Mouse (Mus musculus) embryonic facial prominence, embryonic 12.5 days (tissue): Measurements from ENCODE around the gene Cspg4. TPM values are rescaled to one million over a fixed set of nuclear protein-coding genes. Genes with fewer than 3 reads are reported as not detected.

Experiments
- ATAC-seq: fragments of 200-750 bp; cut with Nextera tagmentation; 2 replicates; pipeline ENCODE4 v1.8.0; 2017; ENCODE audit not compliant: insufficient number of reproducible peaks, insufficient read depth, low FRiP score, low TSS enrichment
- H3K27ac ChIP-seq: fragments of 300-500 bp; sonication (generic); 2 replicates; pipeline ENCODE4 v1.5.1; 2016; ENCODE audit warnings: mild to moderate bottlenecking
- H3K27me3 ChIP-seq: fragments of 300-500 bp; sonication (generic); 2 replicates; pipeline ENCODE4 v1.6.1; 2016; ENCODE audit warnings: mild to moderate bottlenecking, moderate library complexity
- H3K36me3 ChIP-seq: fragments of 300-500 bp; sonication (generic); 2 replicates; pipeline ENCODE4 v1.6.1; 2016; ENCODE audit warnings: mild to moderate bottlenecking
- H3K4me1 ChIP-seq: fragments of 300-500 bp; sonication (generic); 2 replicates; pipeline ENCODE4 v1.6.1; 2016
- H3K4me2 ChIP-seq: fragments of 300-500 bp; sonication (generic); replicated peaks from 2 replicates; pipeline ENCODE4 v1.6.1; 2016; ENCODE audit warnings: mild to moderate bottlenecking, moderate library complexity
- H3K4me3 ChIP-seq: fragments of 300-500 bp; sonication (generic); 2 replicates; pipeline ENCODE4 v1.5.1; 2016; ENCODE audit warnings: mild to moderate bottlenecking
- H3K9ac ChIP-seq: fragments of 300-500 bp; sonication (generic); 2 replicates; pipeline ENCODE4 v1.6.1; 2016; ENCODE audit warnings: mild to moderate bottlenecking, moderate library complexity
- H3K9me3 ChIP-seq: fragments of 300-500 bp; sonication (generic); 2 replicates; pipeline ENCODE4 v1.6.1; 2016; ENCODE audit warnings: mild to moderate bottlenecking, moderate library complexity
- WGBS: fragments of 180-500 bp; shearing (Covaris S2); methylation state at CpG from one replicate; pipeline ENCODE4 v1.1.7; 2016; 5-methylcytosine and 5-hydroxymethylcytosine counted together
- polyA plus RNA-seq: library from polyadenylated mRNA; unstranded; fragments of >200 nt; fragmentation: Nextera tagmentation; extraction: Ambion mirVana; gene quantifications from 2 replicates; pipeline ENCODE4 v1.2.1, GENCODE M21; 2016

Gene Cspg4
- polyA plus RNA-seq, 1 experiment from 2014 or later, result 9.1 TPM

DNA sequence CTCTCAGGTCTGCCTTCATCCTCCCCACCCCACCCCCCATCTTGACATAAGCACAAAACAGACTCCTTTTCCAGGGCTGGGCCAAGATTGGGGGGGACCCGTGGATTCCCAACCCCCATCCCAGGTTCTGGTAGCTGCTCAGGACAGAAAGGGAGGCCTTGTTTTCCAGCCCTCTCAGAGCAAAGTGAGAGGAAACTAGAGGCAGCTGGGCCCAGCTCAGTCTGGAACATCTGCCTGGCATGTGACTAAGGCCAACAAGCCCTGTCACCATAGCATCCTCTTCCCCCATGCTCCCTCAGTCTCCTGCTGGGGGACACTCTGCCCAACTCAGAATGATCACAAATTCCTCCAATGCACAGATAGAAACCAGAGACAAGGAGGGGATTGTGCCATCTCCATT, 50.3 kb downstream of the Cspg4 start:
- Histone ChIP-seq H3K4me1 (no peaks in the 10 kb centered on the region), H3K9me3 (no peaks in the 10 kb centered on the region), H3K4me2 (no peak overlapping the region), H3K36me3 (peaks cover 53% of the 10 kb centered on the region), H3K9ac (no peak overlapping the region), H3K27me3 (no peaks in the 10 kb centered on the region), H3K27ac (no peak overlapping the region), H3K4me3 (no peak overlapping the region)
- ATAC-seq, result no peak
- WGBS, result 50% methylated on average over 1 of the region's 1 CpGs

DNA sequence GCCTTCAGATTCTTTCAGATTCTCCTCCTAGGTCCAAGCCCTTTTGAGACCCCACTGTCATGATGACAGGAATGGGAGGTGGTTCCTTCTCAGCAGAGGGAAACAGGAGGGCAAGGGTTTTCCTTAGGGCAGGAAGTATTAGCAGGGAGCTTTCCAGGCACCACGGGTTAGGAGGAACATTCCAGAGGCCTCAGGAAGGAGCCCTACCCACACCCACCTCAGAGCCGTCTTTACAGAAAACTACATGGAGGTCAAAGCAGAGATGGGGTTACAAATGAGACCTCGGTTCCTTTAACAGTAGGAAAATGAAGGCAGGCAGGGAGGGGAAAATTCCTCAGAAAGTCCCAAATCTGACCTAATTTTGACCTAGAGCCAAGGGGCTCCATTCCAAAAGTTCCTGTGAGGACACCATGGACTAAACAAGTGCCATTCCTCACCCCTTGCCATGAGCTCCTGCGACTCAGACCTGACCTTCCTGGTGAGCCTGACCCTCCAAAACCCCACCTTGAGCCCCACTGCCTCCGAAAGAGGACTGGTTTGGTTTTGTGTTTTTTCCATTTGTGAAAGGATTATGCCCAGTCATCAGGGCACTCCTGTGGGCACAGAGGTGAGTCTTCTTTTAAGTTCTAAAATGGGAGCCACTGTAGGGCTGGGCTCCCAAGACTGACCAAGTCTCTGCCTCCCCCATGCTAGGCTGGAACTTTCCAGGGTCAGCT, 51.0 kb downstream of the Cspg4 start:
- Histone ChIP-seq H3K4me1 (no peaks in the 10 kb centered on the region), H3K9me3 (no peaks in the 10 kb centered on the region), H3K36me3 (peaks cover 53% of the 10 kb centered on the region), H3K4me3 (no peak overlapping the region), H3K27ac (no peak overlapping the region), H3K9ac (no peak overlapping the region), H3K4me2 (no peak overlapping the region), H3K27me3 (no peaks in the 10 kb centered on the region)
- 72% methylated on average over 5 of the region's 5 CpGs for WGBS
- no peak for ATAC-seq

DNA sequence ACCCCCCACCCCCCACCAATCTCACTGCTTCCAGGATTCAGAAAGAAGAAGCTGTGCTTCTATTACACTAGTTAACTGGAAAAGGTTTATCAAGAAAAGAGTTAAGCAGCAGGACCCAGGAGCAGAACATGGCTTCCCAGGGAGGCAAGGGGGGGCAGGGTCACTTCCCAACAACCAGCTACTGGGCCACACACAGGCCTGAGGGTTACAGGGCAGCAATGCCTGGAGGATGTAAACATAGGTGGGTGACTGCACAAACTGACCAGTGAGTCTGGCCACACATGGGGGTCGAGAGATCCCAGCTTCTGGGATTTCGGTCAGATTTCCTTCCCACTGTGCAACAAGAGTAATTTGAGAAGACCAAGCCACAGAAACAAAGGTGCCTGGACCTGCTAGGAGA, 52.3 kb downstream of the Cspg4 start:
- Histone ChIP-seq H3K27me3 (no peaks in the 10 kb centered on the region), H3K36me3 (peaks cover 64% of the 10 kb centered on the region)
- 49% methylated on average over 2 of the region's 2 CpGs for WGBS

DNA sequence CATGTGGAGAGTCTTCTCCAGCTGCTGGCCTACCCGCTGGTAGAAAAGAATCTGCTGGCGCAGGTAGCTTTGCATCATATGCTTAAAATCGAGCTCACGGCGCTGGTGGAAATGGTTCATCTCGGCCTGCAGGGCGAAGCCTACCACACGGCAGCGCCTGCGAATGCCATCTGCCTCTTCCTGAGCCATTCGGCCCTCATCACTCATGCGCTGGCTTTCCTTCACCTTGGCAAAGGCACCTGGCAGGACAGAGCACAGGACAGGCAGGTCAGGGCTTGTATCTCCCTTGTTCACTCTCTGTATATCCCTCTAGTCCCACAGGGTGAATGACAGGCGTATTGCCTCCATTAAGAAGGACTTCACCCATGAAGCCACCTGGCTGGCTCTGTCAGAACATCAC, 53.6 kb downstream of the Cspg4 start:
- Histone ChIP-seq H3K27ac (no peak overlapping the region), H3K9me3 (no peaks in the 10 kb centered on the region), H3K4me3 (no peak overlapping the region), H3K4me1 (peaks cover 6% of the 10 kb centered on the region), H3K4me2 (no peak overlapping the region), H3K36me3 (peaks cover 72% of the 10 kb centered on the region), H3K27me3 (no peaks in the 10 kb centered on the region), H3K9ac (no peak overlapping the region)
- 93% methylated on average over 13 of the region's 13 CpGs for WGBS
- no peak for ATAC-seq

More for the DNA sequence above, 52.3 kb downstream of the Cspg4 start:
- Histone ChIP-seq H3K4me2 (no peak overlapping the region), H3K9me3 (no peaks in the 10 kb centered on the region), H3K4me3 (no peak overlapping the region), H3K27ac (no peak overlapping the region), H3K4me1 (no peaks in the 10 kb centered on the region), H3K9ac (no peak overlapping the region)
- no peak for ATAC-seq

DNA sequence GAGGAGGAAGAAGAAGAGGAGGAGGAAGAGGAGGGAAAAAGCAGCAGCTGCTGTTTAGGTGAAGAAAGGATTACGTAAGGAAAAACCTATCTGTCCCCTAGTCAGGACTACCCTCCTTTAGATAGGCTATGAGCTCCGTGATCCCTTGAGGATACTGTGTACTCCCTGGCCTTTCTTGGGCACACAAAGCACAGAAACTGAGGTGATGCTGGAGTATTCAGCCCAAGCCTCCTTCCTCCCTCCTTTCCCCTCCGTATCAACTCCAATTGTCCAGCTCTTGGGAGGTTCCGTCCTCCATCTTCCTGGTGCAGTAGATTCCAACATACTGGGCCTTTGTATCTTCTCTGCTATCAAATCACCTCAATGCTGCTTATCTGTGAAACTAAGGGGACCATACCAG, 57.9 kb downstream of the Cspg4 start:
- Histone ChIP-seq H3K4me2 (peak overlapping the region; percentile 85; the same call in 1 of the 2 replicates), H3K4me1 (peaks cover 37% of the 10 kb centered on the region), H3K27me3 (no peaks in the 10 kb centered on the region), H3K36me3 (peaks cover 42% of the 10 kb centered on the region), H3K4me3 (no peak overlapping the region), H3K9ac (no peak overlapping the region; the same call in 1 of the 2 replicates), H3K9me3 (no peaks in the 10 kb centered on the region), H3K27ac (no peak overlapping the region)
- WGBS, result 91% methylated on average over 4 of the region's 4 CpGs
- ATAC-seq, result no peak

DNA sequence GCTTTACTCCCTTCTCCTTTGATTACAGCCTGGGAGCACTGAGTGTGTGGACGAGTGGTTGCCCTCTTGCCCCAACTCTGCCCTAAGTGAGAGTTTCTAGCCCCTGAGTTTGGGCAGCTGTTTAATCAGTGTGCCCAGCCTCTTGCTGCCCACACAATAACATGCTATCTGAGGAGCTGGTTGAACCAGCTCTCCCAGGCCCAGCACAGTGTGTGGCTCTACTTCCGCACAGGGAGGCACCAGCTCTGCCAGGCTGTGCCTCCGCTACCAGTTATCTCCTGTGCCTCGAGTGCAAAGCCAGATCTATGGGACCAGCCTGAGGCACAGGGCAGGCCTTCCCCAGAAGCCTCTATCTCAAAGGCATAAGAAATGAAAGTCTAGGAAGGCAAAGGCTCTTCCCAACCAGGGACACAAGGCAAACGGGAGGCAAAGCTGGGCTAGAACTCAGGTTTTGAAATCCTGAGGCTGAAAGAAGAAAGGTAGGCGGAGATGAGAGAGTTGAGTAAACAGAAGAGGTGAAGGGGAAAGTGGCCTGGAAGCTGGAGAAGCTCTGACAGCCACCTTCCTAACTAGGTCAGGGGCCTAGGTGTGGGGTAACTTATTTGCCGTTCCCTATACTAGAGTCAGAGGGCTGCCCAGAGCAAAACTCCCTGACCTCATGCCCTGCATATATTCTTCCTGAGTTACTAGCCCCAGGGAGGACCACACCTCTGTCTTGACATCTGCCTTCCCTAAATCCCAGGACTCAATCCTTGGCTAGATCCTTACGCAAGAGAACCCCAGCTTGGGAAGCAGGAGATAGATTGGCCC, 59.2 kb downstream of the Cspg4 start:
- 59% methylated on average over 8 of the region's 8 CpGs for WGBS
- Histone ChIP-seq H3K27me3 (no peaks in the 10 kb centered on the region), H3K4me3 (peak overlapping the region; percentile 38), H3K4me1 (peaks cover 42% of the 10 kb centered on the region), H3K9me3 (no peaks in the 10 kb centered on the region), H3K9ac (peak overlapping the region; percentile 56), H3K36me3 (peaks cover 31% of the 10 kb centered on the region), H3K27ac (no peak overlapping the region; the same call in 1 of the 2 replicates), H3K4me2 (peak overlapping the region; percentile 85)
- no peak for ATAC-seq

DNA sequence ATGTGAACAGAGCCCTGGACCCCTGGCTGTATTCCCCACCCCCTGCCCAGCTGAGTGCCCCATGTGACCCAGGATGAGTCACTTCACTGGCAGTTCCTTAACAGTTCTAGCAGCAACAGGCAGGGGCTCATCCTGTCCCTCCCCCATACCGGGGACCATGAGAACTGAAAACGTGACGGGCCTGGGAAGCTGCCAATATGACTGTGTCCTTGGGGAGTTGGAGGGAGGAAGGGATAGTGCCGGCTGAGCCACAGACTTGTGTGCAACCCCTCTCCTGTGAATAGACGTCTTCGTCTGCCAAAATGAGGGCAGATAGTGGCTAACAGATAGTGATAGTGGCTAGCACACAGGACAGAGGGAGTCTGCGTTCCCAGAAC, 59.8 kb downstream of the Cspg4 start:
- H3K4me1 ChIP-seq, result peaks cover 44% of the 10 kb centered on the region
- peaks cover 25% of the 10 kb centered on the region for H3K36me3 ChIP-seq
- H3K27ac ChIP-seq, result 0 out of 2 replicates have a peak overlapping the region, but pooled peaks have one; percentile 17
- peak overlapping the region; percentile 56 for H3K9ac ChIP-seq
- H3K9me3 ChIP-seq, result no peaks in the 10 kb centered on the region
- 25% methylated on average over 7 of the region's 7 CpGs for WGBS
- H3K4me2 ChIP-seq, result peak overlapping the region; percentile 85
- peak overlapping the region; percentile 38 for H3K4me3 ChIP-seq
- H3K27me3 ChIP-seq, result no peaks in the 10 kb centered on the region
- ATAC-seq, result no peak

DNA sequence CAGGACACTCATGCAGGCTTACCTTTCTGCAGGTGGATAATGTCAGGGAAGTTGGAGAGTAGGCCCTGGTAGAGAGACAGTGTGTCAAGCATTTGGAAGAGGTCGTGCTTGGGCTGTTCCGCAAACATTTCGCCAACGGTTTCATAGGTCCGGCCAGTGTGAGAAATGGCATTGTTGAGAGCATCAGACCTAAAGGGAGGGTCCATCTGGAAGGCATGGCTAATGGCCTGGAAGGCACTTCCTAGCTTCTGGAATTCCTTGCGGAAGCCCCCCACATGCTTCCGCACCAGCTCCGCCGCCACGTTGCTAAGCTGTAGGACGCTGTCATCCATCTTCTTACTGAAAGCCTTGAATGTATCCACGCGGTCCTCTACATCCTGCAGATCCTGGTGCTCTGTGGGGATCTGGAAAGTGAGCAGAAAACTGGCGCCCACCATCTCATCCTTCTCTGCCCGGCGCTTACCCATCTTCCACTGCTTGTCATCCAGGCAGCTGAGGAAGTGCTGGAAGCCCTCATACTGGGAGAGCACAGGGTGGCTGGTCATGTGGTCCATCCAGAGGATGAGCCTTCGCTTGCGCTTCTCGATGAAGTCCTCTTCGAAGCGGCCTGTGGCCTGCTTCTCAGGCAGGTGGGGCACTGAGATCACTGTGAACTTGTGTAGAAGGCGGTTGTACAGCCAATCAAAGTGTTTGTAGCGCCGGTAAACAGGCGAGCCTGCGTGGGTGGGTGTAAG, 60.6 kb downstream of the Cspg4 start:
- Histone ChIP-seq H3K27ac (peak overlapping the region; percentile 17; the same call in 1 of the 2 replicates), H3K4me1 (peaks cover 44% of the 10 kb centered on the region)

DNA sequence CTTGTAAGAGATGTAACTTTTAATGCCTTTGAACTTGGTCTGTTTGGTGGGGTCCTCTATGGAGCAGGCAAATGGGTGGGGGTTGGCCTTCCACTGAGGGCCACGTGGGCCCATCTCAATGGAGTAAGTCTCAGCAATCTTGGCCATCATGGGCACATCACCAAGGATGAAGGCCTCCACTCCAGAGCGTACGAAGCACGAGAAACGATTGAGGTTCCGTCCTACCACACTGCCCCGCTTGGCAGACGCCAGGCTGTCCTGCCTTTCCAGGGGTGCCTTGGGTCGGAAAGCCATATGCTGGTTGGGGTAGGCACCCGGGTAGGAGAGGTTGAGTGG, 61.2 kb downstream of the Cspg4 start:
- Histone ChIP-seq H3K27me3 (0 out of 2 replicates have a peak, but pooled peaks cover 3% of the 10 kb centered on the region), H3K4me1 (peaks cover 44% of the 10 kb centered on the region), H3K4me2 (peak overlapping the region; percentile 85), H3K27ac (no peak overlapping the region), H3K9ac (peak overlapping the region; percentile 76; the same call in 1 of the 2 replicates), H3K36me3 (peaks cover 22% of the 10 kb centered on the region), H3K9me3 (no peaks in the 10 kb centered on the region), H3K4me3 (peak overlapping the region; percentile 65; the same call in 1 of the 2 replicates)
- whole genome bisulfite sequencing, result 95% methylated on average over 10 of the region's 10 CpGs
- no peak for ATAC-seq

More for the DNA sequence above, 60.6 kb downstream of the Cspg4 start:
- ATAC-seq, result no peak
- Histone ChIP-seq H3K36me3 (peaks cover 23% of the 10 kb centered on the region), H3K27me3 (0 out of 2 replicates have a peak, but pooled peaks cover 3% of the 10 kb centered on the region), H3K9me3 (no peaks in the 10 kb centered on the region), H3K9ac (peak overlapping the region; percentile 56; the same call in 1 of the 2 replicates), H3K4me3 (peak overlapping the region; percentile 65), H3K4me2 (peak overlapping the region; percentile 85)
- WGBS, result 89% methylated on average over 26 of the region's 26 CpGs

DNA sequence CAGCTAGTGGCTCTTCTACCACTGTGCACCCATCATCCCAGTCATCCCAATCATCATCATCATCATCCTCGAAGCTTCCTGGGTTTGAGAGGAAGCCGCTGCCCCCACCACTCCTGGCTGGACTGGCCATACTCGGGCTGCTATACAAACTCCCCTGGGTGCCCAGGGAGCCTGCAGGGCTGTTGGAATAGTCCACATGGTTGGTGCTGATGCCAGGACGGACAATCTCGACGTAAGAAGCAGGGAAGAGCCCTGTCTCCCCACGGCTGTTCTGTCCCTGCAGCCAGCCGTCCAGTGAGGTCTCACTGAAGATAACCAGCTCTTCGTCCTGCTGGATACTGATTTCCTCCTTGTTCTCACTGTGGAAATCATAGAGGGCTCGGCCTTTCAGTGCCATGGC, 61.6 kb downstream of the Cspg4 start:
- Histone ChIP-seq H3K27ac (no peak overlapping the region), H3K4me1 (peaks cover 44% of the 10 kb centered on the region), H3K9ac (peak overlapping the region; percentile 76), H3K9me3 (no peaks in the 10 kb centered on the region), H3K36me3 (peaks cover 20% of the 10 kb centered on the region), H3K27me3 (0 out of 2 replicates have a peak, but pooled peaks cover 3% of the 10 kb centered on the region), H3K4me2 (peak overlapping the region; percentile 85), H3K4me3 (peak overlapping the region; percentile 65)
- ATAC-seq, result no peak
- 82% methylated on average over 10 of the region's 10 CpGs for WGBS
